Mouse (Mus musculus): ENCODE measurements around the gene a. TPM values are rescaled to one million over a fixed set of nuclear protein-coding genes. Genes with fewer than 3 reads are reported as not detected.
A peak's percentile ranks its signal among the peaks of the same experiment; 100 is the strongest.

The a gene
- total and polyA plus RNA-seq, 2 experiments from 2014 or later: 0.85 TPM; not detected in 1

DNA sequence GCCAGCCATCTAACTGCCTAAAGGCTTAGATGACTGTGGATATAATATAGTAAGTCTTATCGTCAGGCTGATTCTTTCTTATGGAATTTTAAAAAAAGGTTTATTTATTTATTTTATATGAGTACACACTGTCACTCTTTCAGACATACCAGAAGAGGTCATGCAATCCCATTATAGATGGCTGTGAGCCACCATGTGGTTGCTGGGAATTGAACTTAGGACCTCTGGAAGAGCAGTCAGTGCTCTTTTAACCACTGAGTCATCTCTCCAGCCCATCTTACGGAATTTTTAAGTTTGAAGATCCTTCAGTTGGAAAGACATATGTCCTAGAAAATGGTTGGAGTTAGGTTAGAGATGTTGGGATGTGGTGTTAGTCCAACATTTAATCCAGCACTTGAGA is 22.2 kb downstream of the a start:
- 90% methylated on average over 2 of the region's 2 CpGs for WGBS
- H3K36me3 ChIP-seq (ENCODE audit: insufficient read depth, low read length): no peaks in the 10 kb centered on the region
- DNase-seq (ENCODE audit: low spot score) (no peak), ATAC-seq (no peak)
- H3K4me1 ChIP-seq (ENCODE audit: insufficient read depth, low read length): no peaks in the 10 kb centered on the region
- H3K9me3 ChIP-seq (ENCODE audit: low read length): no peaks in the 10 kb centered on the region
- no peaks in the 10 kb centered on the region for H3K27me3 ChIP-seq (ENCODE audit: insufficient read depth, low read length)
- H3K4me3 ChIP-seq (ENCODE audit: low read length): no peak overlapping the region
- no peak overlapping the region for H3K27ac ChIP-seq
- H3K9ac ChIP-seq (replicated peaks; ENCODE audit: low read length): no peak overlapping the region
- no peak for TF ChIP-seq CTCF (IDR thresholded peaks at IDR 0.05; ENCODE audit: low read depth)
- no peak overlapping the region for H3K4me2 ChIP-seq (ENCODE audit: low read depth, low read length)

DNA sequence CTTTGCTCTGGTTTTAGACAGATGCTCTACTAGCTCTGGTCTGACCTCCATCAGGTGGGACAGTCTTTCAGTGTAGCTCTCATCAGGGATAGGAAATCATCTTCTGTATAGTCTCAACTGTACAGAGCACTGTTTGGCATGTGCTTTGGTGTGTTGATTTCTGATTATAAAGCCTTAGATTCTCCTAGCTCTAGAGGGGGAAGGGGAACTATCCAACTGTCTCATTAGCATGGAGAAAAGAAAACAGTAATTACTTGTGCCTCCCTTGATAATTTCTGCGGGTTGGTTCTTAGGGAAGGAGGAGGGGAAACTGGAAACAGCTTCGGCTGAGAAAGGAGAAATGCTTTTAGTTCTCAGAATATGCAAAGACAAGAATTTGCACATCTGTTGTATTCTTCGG is 25.9 kb downstream of the a start:
- Histone ChIP-seq H3K4me1 (ENCODE audit: insufficient read depth, low read length) (no peaks in the 10 kb centered on the region), H3K36me3 (ENCODE audit: insufficient read depth, low read length) (no peaks in the 10 kb centered on the region), H3K9me3 (ENCODE audit: low read length) (no peaks in the 10 kb centered on the region), H3K27ac (no peak overlapping the region), H3K4me2 (ENCODE audit: low read depth, low read length) (no peak overlapping the region), H3K9ac (replicated peaks; ENCODE audit: low read length) (no peak overlapping the region), H3K4me3 (ENCODE audit: low read length) (no peak overlapping the region), H3K27me3 (ENCODE audit: insufficient read depth, low read length) (no peaks in the 10 kb centered on the region)
- ATAC-seq (no peak; the same call in 1 of the 2 replicates), DNase-seq (ENCODE audit: low spot score) (peak; percentile 36)
- WGBS: 26% methylated on average over 3 of the region's 3 CpGs
- TF ChIP-seq CTCF (IDR thresholded peaks at IDR 0.05; ENCODE audit: low read depth): no peak

DNA sequence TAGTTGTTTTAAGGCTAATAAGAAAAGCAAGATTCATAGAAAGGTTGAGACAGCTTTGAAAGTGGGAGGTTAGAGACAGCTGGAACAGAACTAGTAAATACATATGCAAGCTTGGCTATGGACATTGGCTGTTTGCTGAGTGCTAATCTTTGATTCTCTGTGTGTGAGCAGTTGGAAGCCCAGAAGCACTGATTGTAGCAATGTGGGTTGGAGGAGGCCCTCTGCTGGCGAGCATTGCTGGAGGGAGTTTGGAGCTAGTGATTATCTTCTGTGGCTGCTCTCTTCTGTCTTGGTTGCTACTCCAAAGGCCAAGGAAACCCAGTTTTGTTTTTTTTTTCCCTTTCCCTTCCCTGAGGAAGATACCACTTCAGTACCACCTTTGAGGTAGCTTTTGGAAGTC is 26.6 kb downstream of the a start:
- Histone ChIP-seq H3K9me3 (ENCODE audit: low read length) (no peaks in the 10 kb centered on the region), H3K4me2 (ENCODE audit: low read depth, low read length) (no peak overlapping the region)

DNA sequence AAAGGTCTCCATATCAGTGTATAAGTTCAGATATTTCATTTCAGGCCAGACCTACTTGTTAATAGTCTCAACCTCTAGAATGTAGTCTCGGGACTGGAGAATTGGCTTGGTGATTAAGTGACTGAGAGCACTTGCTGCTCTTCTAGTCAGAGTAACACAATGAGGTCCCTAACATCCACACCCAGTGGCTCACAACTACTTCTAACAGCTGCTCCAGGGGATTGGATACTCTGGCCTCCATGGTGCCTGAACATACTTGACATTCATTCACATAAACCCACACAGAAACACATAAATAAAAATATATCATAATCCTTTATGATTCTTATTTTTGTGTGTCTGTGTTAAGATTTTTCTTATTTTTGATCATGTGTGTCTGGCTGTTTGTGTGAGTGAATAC is 27.4 kb downstream of the a start:
- 82% methylated on average over 1 of the region's 1 CpGs for WGBS
- H3K9ac ChIP-seq (replicated peaks; ENCODE audit: low read length): no peak overlapping the region
- H3K4me2 ChIP-seq (ENCODE audit: low read depth, low read length): no peak overlapping the region
- H3K9me3 ChIP-seq (ENCODE audit: low read length): no peaks in the 10 kb centered on the region
- DNase-seq (ENCODE audit: low spot score) (no peak), ATAC-seq (no peak)
- H3K27ac ChIP-seq: no peak overlapping the region
- H3K36me3 ChIP-seq (ENCODE audit: insufficient read depth, low read length): no peaks in the 10 kb centered on the region
- no peaks in the 10 kb centered on the region for H3K4me1 ChIP-seq (ENCODE audit: insufficient read depth, low read length)
- no peak overlapping the region for H3K4me3 ChIP-seq (ENCODE audit: low read length)
- no peaks in the 10 kb centered on the region for H3K27me3 ChIP-seq (ENCODE audit: insufficient read depth, low read length)
- TF ChIP-seq CTCF (IDR thresholded peaks at IDR 0.05; ENCODE audit: low read depth): no peak

More for the DNA sequence above, 26.6 kb downstream of the a start:
- peak; percentile 74 for TF ChIP-seq CTCF (IDR thresholded peaks at IDR 0.05; ENCODE audit: low read depth)
- WGBS: 18% methylated on average over 1 of the region's 1 CpGs
- no peak overlapping the region for H3K27ac ChIP-seq
- no peaks in the 10 kb centered on the region for H3K27me3 ChIP-seq (ENCODE audit: insufficient read depth, low read length)
- no peak overlapping the region for H3K9ac ChIP-seq (replicated peaks; ENCODE audit: low read length)
- ATAC-seq (no peak), DNase-seq (ENCODE audit: low spot score) (peak; percentile 64)
- no peaks in the 10 kb centered on the region for H3K4me1 ChIP-seq (ENCODE audit: insufficient read depth, low read length)
- H3K4me3 ChIP-seq (ENCODE audit: low read length): no peak overlapping the region
- no peaks in the 10 kb centered on the region for H3K36me3 ChIP-seq (ENCODE audit: insufficient read depth, low read length)

DNA sequence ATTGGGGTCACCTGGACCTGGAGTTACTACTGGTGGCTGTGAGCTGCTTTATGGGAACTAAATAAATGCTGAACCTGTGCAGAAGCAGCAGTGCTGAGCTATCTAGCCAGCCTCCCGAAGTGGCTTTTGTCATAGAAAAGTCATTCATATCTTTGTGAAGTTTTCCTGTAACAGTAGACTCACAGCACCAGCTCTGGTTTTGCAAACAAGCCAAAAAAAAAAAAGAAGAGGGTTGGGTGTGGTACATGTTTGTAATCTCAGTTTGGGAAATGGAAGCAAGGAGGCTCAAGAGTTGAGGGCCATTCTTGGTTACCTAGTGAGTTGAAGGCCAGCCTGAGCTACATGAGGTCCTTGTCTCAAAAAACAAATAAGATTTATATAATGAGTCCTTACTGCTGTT is 29.1 kb downstream of the a start:
- no peaks in the 10 kb centered on the region for H3K27me3 ChIP-seq (ENCODE audit: insufficient read depth, low read length)
- H3K4me3 ChIP-seq (ENCODE audit: low read length): no peak overlapping the region
- no peaks in the 10 kb centered on the region for H3K4me1 ChIP-seq (ENCODE audit: insufficient read depth, low read length)
- no peaks in the 10 kb centered on the region for H3K36me3 ChIP-seq (ENCODE audit: insufficient read depth, low read length)
- DNase-seq (ENCODE audit: low spot score) (no peak), ATAC-seq (no peak)
- no peaks in the 10 kb centered on the region for H3K9me3 ChIP-seq (ENCODE audit: low read length)
- no peak overlapping the region for H3K4me2 ChIP-seq (ENCODE audit: low read depth, low read length)
- WGBS: 82% methylated on average over 1 of the region's 1 CpGs
- H3K27ac ChIP-seq: no peak overlapping the region
- H3K9ac ChIP-seq (replicated peaks; ENCODE audit: low read length): no peak overlapping the region
- no peak for TF ChIP-seq CTCF (IDR thresholded peaks at IDR 0.05; ENCODE audit: low read depth)

DNA sequence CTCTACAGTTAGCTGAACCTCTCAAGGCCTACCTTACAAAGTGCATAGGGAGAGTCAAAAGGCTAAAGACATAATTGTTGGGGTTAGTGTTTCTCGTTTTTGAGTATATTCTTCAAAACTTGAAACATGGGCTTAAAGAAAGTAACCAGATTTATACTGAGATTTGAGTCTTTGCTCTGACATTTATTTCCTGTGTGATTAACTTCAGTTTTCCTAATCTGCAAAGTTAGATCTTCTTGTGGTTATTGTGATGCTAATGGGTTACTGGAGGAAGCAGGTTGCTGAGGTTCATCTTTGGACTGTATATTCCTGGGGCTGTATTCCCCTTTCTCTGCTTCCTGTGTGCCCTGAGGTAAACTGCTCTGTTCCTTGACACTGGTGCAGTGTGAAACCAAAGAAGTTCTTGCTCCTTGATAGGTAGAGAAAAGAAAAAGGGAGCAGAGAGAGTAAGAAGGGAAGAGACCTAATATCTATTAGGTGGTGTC is 34.9 kb downstream of the a start:
- Histone ChIP-seq H3K9me3 (ENCODE audit: low read length) (no peaks in the 10 kb centered on the region), H3K4me1 (ENCODE audit: insufficient read depth, low read length) (no peaks in the 10 kb centered on the region), H3K27me3 (ENCODE audit: insufficient read depth, low read length) (no peaks in the 10 kb centered on the region), H3K27ac (no peak overlapping the region), H3K4me2 (ENCODE audit: low read depth, low read length) (no peak overlapping the region), H3K36me3 (ENCODE audit: insufficient read depth, low read length) (no peaks in the 10 kb centered on the region), H3K4me3 (ENCODE audit: low read length) (no peak overlapping the region), H3K9ac (replicated peaks; ENCODE audit: low read length) (no peak overlapping the region)
- 91% methylated on average over 1 of the region's 1 CpGs for WGBS
- ATAC-seq (no peak), DNase-seq (ENCODE audit: low spot score) (no peak)
- TF ChIP-seq CTCF (IDR thresholded peaks at IDR 0.05; ENCODE audit: low read depth): no peak

DNA sequence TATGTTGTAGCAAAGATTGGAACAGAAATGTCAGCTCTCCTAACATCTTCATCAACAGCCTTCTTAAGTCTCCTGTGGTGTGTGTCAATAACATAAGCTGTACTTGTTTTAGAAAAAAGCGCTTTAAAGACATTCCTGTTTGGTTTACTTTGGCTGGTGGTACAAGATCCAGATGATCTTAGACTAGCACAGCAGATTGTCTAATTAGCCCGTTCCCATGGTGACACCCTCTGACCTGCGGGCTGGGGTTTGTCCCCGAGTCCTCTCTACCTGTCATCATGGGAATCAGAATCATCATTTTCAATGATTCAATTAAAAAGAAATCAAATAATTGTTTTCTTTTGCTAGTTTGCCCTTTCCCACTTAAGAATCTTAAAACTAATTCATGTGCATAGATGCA is 36.3 kb downstream of the a start:
- TF ChIP-seq CTCF (IDR thresholded peaks at IDR 0.05; ENCODE audit: low read depth): no peak
- ATAC-seq (no peak), DNase-seq (ENCODE audit: low spot score) (no peak)
- H3K27ac ChIP-seq: no peak overlapping the region
- WGBS: 65% methylated on average over 4 of the region's 4 CpGs
- H3K9me3 ChIP-seq (ENCODE audit: low read length): no peaks in the 10 kb centered on the region
- no peak overlapping the region for H3K9ac ChIP-seq (replicated peaks; ENCODE audit: low read length)
- no peaks in the 10 kb centered on the region for H3K4me1 ChIP-seq (ENCODE audit: insufficient read depth, low read length)
- no peaks in the 10 kb centered on the region for H3K36me3 ChIP-seq (ENCODE audit: insufficient read depth, low read length)
- no peak overlapping the region for H3K4me3 ChIP-seq (ENCODE audit: low read length)
- no peaks in the 10 kb centered on the region for H3K27me3 ChIP-seq (ENCODE audit: insufficient read depth, low read length)
- no peak overlapping the region for H3K4me2 ChIP-seq (ENCODE audit: low read depth, low read length)

Measured in hindbrain, postnatal 0 days (tissue).